Mouse (Mus musculus): ENCODE results near the gene Ccdc61.

DNA sequence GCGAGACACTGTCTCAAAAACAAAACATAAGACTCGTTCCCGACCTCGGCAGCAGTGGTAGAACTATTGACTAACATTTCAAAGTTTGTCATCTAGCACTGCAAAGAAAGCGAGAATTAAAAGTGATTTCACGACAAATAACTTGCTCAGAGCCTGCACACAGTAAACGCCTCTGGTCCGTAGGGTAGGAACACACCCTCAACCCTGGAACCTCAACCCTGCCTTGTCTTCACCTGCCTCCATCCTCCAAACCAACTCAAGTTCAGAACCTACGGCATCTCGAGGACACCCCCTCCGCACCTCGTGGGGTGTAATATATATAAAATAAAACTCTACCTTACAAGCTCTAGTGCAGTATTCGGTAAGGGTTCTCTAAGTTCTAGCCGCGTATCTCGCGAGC is 418 bp downstream of the Ccdc61 start:
- no peak for TF ChIP-seq POLR2A (IDR thresholded peaks at IDR 0.05; ENCODE audit: borderline replicate concordance, extremely low read depth, insufficient read depth, insufficient read length, poor library complexity, severe bottlenecking)
- no peak for TF ChIP-seq CTCF (IDR thresholded peaks at IDR 0.05; ENCODE audit: borderline replicate concordance, extremely low read depth, insufficient read depth, insufficient read length)

Measured in brain, embryonic 14.5 days (tissue).